Mouse (Mus musculus) layer of hippocampus, adult 9-11 months (tissue): ENCODE measurements around the gene Camk2n2.

ENCODE experiments used
- DNase-seq: peaks from one replicate; pipeline ENCODE4 v3.0.0; 2022

The Camk2n2 gene

DNA sequence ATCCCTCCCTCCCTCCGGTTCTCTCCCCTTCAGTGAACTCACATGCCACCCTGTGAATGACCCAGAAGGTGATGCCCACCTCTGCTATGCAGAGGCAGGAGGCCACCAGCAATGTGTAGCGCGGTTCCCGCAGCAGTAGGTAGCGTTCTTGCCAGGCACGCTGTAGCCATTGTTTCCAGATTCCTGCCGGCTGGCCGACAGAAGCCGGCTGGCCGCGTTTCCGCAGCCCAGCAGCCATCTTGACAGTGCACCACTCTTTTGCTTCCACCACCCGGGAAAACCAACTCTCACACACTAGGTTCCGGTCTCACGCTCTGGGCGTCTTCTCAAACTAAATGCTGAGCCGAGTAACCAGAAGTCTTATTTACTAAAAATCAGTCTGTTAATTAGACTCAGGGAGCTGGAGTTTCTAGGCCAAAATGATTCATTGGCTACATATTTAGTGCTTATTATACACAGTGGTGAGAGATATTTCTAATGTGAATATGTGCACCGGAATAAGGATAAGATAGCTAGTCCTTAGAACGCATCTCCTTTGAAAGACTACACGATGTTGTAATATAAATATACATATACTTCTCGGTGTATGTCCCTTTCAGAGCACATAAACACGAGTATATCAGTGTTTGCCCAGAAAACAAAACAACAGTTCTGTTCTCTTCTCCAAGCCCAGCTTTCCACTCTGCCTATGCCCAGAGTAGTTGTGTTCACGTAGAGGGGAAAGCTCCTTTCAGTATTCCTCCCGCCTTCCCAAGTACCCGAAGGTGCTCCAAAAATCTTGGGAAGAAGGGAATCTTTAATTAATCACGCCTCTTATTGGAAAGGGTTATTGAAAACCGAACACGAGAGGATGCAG lies 10.4 kb downstream of the Camk2n2 start:
- peak; percentile 59 for DNase-seq

DNA sequence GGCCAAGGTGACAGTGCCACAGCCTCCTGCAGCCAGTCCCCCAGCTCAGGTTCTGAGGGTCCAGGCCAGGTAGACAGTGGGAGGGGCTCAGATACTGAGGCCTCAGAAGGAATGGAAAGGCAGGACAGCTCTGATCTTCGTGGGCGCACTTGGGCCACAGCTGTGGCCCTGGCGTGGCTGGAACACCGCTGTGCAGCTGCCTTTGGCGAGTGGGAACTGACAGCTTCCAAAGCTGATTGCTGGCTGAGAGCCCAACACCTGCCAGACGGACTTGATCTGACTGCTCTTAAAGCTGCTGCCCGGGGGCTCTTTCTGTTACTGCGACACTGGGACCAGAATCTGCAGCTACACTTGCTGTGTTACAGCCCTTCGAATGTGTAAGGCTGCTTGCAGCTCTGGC lies 16.4 kb downstream of the Camk2n2 start:
- no peak for DNase-seq

DNA sequence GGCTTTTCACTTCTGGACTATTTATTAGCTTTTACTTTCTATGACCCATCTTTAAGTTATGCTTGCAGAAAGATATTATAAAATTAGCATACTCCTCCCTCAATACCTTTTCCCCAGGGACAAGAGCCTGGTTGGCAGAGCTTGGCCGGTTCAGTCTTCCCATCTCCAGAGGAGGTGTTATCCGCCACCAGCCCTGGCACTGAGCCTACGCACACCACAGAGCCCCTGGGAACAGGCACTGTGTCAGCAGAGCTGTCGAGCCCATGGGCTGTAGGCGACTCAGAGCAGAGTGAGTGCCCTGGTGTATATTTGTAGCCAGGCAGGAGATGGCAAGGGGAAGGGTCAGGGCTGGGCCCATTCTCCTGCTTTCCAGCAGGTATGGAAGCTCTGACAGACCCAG lies 20.6 kb downstream of the Camk2n2 start:
- no peak for DNase-seq

GRCm38 (mm10) chr16:20596687-20597441 lies 24.2 kb downstream of the Camk2n2 start:
- no peak for DNase-seq

DNA sequence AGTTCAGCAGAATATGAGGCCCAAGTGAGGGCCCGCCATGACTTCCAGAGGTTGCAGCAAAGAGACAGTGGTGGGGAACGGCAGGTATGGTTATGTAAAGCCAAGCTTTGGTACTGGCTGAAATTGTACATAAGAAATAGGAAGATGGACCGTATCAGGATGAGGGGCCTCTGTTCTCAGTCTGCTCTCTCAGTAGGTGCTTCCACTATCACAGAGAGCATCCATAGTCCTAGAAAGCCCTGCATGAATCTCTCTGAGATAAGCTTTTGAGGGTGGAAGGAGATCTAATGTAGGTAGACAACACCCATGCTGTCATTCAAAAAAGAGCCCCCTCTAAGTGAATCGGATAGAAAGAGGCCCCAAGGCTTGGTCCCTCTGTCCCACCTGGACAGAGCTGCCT lies 25.4 kb downstream of the Camk2n2 start:
- DNase-seq: no peak

DNA sequence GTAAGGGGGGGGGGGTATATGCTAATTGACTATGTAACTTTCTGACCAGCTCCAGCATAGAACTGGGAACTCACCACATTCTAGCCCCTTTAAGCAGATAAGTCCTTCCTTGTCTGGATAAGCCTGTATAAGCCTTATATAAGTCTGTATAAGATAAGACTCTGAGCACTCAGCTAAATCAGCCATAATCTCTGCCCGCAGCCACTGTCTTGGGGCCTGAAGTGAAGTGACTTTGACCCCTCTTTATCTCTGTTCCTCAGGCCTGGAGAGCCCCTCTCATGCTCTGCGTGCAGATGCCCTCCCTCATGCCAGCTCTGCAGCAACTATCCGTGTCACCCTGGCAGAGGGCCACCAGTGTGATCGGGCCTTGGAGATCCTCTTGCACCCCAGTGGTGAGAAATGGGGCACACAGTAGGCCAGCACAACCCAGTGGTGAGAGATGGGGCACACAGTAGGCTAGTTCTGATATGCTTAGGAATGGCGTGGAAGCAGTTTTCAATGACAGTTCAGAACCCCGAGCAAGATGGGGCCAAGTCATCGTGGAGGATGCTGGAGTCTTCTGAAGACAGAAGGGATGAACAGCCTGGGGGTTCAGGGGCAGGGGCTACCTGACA lies 25.9 kb downstream of the Camk2n2 start:
- no peak for DNase-seq

- no peak for DNase-seq
Measured at GRCm38 (mm10) chr16:20591076-20591705, 29.9 kb downstream of the Camk2n2 start.

GRCm38 (mm10) chr16:20590680-20591038 lies 30.4 kb downstream of the Camk2n2 start:
- DNase-seq: no peak

DNA sequence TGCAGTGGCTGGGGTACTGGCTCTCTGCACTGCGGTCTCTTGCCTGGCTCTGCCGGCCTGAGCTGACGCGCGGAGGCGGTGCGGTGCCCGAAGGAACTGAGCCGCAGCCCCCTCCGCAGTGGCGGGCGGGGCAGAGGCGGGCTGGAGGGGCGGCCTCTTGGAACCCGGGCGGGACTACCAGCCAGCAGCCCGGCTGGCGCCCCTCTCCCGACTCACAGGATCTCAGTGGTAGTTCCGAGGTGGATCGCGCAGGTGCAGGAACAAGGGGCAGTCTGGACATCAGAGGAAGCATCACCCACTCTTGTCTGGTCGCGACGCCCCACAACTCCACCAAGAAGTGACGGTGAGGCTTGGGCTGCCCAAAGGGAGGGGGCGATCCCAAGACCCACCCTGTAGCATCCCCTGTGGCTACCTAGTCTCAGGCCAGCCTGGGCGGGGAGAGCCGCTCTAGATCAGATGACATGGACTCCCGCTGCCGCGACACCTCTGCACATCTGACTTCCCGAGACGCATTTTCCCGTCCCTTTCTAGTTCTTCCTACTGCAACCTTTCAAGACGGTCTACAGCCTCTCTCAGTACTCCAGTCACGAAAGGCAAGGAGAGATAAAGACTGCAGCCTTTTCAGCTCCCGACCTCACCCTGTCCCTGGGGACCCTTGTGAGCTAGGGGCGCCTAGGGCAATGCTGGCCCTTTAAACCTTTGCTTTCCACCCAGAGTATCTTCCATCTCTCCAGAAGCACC lies 31.0 kb downstream of the Camk2n2 start:
- peak; percentile 47 for DNase-seq

DNA sequence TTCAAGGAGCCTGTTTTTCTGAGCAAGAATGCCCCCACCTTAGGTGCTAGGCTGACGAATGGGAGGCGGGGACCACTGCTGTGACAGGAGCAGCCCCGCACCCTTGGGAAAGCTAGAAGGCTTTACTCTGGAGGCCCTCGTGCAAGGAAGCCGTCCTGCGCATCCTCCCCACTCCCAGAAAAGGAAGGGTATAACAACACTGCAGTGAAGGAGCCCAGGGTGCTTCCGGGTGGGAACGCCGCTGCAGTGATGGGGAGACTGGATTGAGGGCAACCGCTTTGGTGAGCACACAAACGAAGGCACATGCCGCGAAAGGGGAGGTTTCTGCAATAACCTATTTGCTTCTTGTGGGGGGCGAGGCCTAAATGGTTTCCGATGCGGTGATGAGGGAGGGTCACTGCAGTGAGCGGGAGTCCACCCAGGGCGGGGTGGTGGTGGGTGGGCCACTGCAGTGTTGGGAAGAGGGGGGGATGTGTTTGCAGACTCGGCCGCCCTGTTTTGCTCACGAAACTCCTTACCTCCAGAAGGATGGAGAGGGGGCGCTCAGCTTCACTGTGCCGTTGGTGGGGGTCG lies 31.6 kb downstream of the Camk2n2 start, which contains the start of gene Vwa5b2:
Gene Vwa5b2 (plus strand): TSS at position 106 of the 573 bp plus-strand sequence.
- DNase-seq: no peak
